Mouse (Mus musculus): ENCODE measurements around the gene Plac8.

Plac8 gene

GRCm38 (mm10) chr5:100535826-100536225, 36.2 kb downstream of the Plac8 start:
- no peak for DNase-seq (ENCODE audit: low read depth, low spot score)

- no peak for DNase-seq (ENCODE audit: low read depth, low spot score)
Observed at GRCm38 (mm10) chr5:100526164-100526563, 45.9 kb downstream of the Plac8 start.

- no peak for DNase-seq (ENCODE audit: low read depth, low spot score)
Observed at GRCm38 (mm10) chr5:100525620-100526019, 46.4 kb downstream of the Plac8 start.

GRCm38 (mm10) chr5:100524921-100525320, 47.1 kb downstream of the Plac8 start:
- DNase-seq (ENCODE audit: low read depth, low spot score): no peak

- DNase-seq (ENCODE audit: low read depth, low spot score): no peak
Observed at GRCm38 (mm10) chr5:100523331-100523730, 48.7 kb downstream of the Plac8 start.

GRCm38 (mm10) chr5:100520223-100520622, 51.8 kb downstream of the Plac8 start:
- no peak for DNase-seq (ENCODE audit: low read depth, low spot score)

- DNase-seq (ENCODE audit: low read depth, low spot score): no peak
Observed at GRCm38 (mm10) chr5:100519027-100519411, 53.0 kb downstream of the Plac8 start.

GRCm38 (mm10) chr5:100518049-100519026, 53.7 kb downstream of the Plac8 start, which contains the start of gene Cops4:
TSS of gene Cops4 (plus strand) at chr5:100518309.
- DNase-seq (ENCODE audit: low read depth, low spot score): peak; percentile 99

GRCm38 (mm10) chr5:100512576-100512975, 59.5 kb downstream of the Plac8 start:
- DNase-seq (ENCODE audit: low read depth, low spot score): no peak

- no peak for DNase-seq (ENCODE audit: low read depth, low spot score)
Observed at GRCm38 (mm10) chr5:100509247-100509646, 62.8 kb downstream of the Plac8 start.

Data from c-Kit-negative CD71-positive TER-119-positive erythroid progenitor cells, embryonic 14.5 days (primary cell).